Mouse (Mus musculus) brain, embryonic 14.5 days (tissue): Measurements from ENCODE around the gene Tead1. TPM values are rescaled to one million over a fixed set of nuclear protein-coding genes. Genes with fewer than 3 reads are reported as not detected.

Source experiments
- DNase-seq: peaks from one replicate; pipeline ENCODE4 v3.0.0-alpha.2; 2011; ENCODE audit warnings: low read depth
- CTCF ChIP-seq: fragments of 200-500 bp; IDR thresholded peaks from 2 replicates; pipeline ENCODE4 v1.5.1; 2012; ENCODE audit warnings: inconsistent platforms, mild to moderate bottlenecking, moderate library complexity, borderline replicate concordance; ENCODE audit not compliant: insufficient read depth, insufficient read length; ENCODE audit errors: extremely low read depth
- POLR2A ChIP-seq: fragments of 200-500 bp; IDR thresholded peaks from 2 replicates; pipeline ENCODE4 v1.6.1; 2012; ENCODE audit warnings: mild to moderate bottlenecking, inconsistent platforms, borderline replicate concordance; ENCODE audit not compliant: poor library complexity, insufficient read depth, insufficient read length, severe bottlenecking; ENCODE audit errors: extremely low read depth
- polyA plus RNA-seq: library from polyadenylated mRNA; depleted of rRNA; stranded (reverse); fragments of >200 nt; gene quantifications from 2 replicates; pipeline ENCODE4 v1.2.3, GENCODE M21; 2012

Tead1 gene
- polyA plus RNA-seq, 1 experiment = 27.2 TPM

DNA sequence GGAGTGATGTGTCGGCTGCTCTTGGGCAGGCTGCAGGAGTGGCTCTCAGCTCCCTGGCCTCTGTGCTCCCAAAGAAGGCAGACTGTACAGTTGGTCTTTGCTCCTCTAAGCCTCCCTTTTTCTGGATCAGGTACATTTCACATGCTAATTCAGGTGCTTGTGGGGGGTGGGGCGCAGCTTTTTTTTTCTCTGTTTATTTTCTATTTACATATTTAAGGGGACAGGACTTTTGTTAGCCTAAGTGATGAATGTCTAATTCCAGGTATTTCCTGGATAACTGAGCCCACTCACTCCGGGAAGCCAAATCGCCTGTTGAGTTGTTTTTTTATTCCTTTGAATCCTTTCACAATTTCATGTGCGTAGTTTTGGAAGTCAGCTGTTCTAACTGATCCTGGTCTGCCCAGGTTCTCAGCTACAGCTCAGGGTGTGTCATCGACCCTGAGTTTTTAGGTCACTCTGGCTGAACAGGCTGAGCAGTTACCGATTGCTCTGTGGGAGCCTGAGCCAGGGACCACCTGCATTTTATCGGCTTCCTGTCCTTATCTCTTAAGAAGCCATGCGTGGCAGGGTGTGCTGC lies 9.4 kb downstream of the Tead1 start:
- no peak for DNase-seq
- TF ChIP-seq CTCF (no peak), POLR2A (no peak)

DNA sequence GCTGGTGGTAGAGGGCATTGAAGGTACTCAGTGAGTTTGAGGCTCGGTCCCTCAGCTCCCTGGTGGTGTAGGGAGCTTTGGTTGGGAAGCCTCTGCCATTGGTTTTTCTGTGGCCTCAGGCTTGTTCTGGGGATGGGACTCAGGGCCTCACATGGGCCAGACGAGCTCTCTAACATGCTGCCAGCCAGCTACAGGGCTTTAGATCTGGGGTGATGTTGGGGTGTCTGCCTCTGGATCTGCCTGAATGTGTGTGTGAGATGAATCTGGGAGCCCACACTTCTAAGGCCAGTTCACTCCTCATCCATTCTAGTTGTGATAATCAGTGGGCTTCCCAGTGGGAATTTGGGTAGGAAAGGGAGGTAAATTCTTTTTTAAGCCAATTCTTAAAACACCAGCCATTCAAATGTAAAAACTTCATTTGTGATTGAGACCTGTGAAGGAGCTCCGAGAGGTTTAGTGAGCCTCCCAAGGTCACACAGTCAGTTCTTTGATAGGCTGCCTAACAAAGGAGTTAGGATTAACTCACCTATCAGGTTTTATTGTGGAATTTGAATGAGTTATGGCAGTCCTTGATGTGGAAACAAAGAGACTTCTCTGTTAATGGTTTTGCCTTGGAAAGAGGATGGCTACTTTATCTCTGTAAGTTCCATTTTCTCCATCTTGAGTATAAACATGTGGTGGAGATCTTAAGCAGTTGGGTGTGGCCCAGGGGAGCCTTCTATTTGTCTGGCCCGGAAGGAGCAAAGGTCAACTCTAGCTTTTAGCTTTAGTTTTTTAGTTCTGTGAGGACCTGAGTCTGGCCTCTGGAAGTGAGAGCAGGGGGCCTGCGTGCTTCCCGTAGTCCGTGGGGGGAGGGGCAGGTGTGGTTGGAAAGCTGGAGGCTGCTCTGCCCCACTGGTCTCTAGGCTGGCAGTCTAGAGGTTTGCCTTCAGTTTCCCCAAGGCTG lies 12.0 kb downstream of the Tead1 start:
- TF ChIP-seq POLR2A (no peak), CTCF (no peak)
- DNase-seq = no peak

DNA sequence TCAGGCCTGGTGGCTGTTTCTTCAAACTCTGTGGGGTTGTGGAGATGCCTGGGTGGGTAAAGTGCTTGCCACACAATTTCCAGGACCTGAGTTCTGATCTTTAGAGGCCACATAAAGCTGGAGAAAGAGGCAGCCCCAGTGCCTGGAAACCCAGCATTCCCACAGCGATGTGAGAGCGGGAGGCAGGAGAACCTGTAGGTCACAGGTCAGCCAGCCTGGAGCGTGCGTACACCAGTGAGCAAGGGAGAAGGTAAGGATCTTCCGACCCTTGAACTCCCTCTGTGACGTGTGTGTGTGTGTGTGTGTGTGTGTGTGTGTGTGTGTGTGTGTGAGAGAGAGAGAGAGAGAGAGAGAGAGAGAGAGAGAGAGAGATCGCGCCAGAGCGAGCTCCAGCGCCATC lies 14.4 kb downstream of the Tead1 start:
- DNase-seq = no peak
- TF ChIP-seq POLR2A (no peak), CTCF (no peak)

DNA sequence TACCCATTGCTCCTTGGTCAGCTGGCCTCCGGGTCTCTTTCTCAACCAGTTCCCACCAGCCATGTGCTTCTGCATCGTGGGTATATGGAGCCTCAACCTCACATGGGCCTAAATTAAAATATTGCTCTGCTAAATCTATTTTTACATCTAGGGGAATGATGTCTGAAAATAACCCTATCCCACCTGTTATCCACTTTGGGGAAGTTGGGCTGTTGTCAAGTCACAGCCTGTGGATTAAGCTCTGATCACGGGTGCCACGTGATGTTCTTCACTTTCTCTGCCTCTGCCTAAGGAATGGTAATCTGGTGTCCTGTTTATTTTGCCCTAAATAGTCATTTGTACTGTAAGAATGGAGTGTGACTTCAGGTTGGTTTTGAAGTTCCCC lies 17.7 kb downstream of the Tead1 start:
- DNase-seq = no peak
- no peak for TF ChIP-seq POLR2A
- TF ChIP-seq CTCF = no peak

DNA sequence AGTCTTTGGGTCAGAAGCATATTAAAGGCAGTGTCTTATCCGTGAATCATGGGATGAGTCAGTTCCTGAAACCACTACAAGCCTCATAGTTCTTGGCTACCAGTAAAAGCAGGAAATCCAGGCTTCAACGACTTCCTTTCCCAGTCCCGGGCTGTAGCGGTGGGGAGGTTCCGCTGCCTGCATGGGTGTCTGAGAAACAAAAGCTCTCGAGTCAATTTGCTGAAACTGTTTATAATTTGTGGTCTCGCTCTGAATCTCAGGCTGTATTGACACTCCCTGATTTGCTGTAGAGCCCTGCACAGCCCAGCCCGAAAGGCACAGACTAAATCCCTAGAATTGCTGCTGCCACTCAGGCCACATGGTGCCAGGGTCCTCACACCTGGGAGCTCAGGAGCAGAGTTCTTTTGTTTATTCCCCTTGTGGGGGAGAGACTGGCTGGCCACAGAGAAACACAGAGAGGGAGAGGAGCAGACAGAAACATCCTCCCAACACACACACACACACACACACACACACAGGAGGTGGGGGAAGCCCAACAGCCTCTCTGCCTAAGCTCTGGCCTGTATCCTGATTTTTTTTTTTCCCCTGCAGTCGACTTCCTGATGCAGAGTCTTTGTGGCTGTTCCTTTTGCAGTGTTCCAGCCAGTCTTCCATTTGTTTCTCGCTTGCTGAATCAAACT lies 18.2 kb downstream of the Tead1 start:
- TF ChIP-seq CTCF (no peak), POLR2A (no peak)
- peak; percentile 76 for DNase-seq

DNA sequence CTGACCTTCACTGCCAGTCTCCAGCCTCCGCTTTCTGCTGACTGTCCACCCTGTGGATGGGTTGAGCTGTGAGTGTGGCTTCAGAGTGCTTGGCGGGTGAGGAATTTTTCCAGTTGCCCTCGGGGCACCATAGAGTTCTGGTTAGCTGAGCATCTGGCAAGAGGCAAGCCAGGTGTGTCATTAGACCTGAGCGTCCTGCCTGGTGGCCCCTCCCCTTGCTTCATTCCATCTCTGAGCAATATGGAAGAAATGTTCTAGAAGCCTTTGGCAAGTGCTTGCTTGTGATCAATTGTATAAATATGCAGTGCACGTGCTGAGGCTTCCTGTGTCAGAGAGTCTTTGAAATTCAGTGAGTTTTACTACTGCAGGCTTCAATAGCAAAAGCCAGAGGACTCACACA lies 21.0 kb downstream of the Tead1 start:
- TF ChIP-seq POLR2A (no peak), CTCF (no peak)
- peak; percentile 54 for DNase-seq

DNA sequence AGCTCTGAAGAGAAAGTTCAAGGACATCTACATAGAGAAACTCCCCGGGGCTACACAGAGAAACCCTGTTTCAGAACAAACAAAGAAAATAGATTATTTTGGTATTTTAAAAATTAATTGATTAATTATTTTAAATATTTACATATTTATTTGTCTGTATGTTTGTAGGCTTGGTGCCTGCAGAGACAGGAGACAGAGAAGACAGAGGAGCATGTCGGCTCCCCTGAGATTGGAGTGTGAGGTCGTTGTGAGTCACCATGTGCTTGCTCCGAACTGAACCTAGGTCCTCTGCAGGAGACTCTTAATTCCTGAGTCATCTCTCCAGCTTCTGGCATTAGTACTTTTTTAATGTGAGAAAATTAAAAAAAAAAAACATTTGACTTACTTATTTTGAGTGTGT lies 24.2 kb downstream of the Tead1 start:
- no peak for DNase-seq
- TF ChIP-seq CTCF (no peak), POLR2A (no peak)

DNA sequence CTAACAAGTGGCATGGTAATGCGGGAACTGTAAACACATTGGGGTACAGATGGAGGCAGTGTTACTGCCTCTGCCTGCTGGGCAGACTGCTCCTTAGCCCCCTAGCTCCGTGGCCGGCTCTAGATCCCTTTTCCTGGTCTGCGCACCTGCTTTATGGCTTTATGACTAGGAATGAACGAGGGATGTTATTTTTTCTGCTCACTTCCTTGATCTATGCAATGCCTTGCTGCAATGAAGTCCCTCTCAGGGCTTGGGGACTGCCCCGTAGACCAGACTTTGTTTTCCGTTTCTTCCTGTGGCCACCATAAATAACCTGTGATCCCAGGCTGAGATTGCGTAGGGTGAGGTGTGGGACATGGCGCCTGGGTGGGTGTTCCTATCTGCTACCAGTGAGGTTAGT lies 26.8 kb downstream of the Tead1 start:
- no peak for TF ChIP-seq CTCF
- TF ChIP-seq POLR2A = no peak
- DNase-seq = no peak

DNA sequence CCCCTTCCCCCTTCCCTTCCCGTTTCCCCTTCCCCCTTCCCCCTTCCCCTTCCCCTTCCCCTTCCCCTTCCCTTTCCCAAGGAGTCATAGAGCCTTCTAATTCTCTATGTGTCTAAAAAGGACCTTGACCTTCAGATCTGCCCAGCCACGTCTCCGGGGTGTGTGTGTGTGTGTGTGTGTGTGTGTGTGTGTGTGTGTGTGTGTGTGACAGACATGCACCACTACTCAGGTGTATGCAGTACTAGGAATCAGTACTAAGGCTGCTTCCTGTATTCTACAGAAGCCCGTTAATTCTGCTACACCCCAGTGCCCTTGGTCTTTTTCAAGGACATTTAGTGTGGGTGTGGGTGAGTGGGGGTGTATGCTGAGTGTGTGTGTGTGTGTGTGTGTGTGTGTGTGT lies 27.6 kb downstream of the Tead1 start:
- TF ChIP-seq CTCF (no peak), POLR2A (no peak)
- no peak for DNase-seq

DNA sequence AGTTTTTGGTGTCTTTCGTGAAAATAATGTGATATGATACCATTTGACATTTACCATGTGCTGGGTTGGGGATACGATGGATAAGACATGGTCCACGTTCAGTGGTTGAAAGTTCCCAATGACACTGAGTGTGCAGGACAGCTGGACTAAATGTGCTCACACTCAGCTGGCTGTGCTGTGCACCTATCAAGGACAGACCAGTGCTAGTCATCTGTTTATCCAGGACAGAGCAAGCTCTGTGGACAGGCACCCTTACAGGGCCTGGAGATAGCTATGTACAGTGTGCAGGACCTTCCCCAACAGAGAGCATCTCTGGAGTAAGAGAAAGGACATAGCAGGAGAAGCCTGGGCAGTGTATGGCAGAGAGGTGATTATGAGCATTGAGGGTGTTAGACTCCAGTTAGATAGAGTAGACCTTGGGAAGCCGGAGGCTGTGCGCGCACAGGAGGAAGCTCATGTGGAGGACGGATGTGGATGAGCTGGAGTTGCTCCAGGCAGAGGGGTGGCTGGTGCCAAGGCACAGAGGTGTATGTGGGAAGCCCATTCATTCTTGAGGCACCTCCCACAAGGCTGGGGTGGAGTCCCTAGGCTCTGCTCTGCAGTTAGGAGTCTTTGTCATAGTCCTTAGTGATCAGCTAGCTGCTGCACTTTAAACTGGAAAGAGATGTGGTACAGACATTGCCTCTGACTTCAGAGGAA lies 31.4 kb downstream of the Tead1 start:
- no peak for TF ChIP-seq CTCF
- TF ChIP-seq POLR2A = no peak
- no peak for DNase-seq

DNA sequence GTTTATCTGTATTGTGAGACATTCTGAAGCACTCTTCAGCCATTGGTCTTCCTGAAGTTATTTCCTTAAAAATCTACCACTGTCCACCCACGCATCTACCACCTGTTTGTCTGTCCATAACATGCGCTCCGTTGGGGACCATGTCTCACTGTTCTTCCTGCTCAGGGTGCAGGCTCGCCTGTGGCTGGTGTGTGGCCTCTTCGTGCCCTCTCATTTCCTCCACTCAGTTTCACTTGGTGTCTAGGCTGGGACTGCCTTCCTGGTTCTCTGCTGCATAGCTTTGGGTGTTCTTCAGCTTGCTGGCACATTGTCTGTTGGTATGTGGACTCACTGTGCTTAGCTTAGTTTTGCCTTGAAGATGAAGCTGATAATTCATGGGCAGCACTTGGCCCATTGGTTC lies 32.9 kb downstream of the Tead1 start:
- no peak for DNase-seq
- TF ChIP-seq POLR2A = no peak
- TF ChIP-seq CTCF = no peak

DNA sequence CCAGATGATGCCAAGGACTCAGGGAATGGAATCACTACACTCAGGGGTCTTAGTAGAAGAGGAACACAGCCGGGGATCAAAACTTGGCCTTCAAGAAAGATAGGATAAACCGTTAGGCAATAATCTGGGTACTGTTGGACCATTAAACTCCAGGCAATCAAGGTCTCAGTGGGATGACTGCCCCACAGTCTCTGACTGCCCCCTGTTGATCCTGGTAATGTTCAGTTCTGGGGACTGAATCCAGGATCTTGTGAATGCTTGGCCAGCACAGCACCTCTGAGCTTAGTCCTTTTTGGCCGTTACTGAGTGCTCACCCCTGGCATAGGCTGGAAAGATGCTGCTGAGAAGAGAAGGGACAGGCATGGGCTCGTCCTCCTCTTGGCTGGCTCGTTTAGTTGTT lies 34.4 kb downstream of the Tead1 start:
- DNase-seq = no peak
- TF ChIP-seq POLR2A (no peak), CTCF (no peak)

DNA sequence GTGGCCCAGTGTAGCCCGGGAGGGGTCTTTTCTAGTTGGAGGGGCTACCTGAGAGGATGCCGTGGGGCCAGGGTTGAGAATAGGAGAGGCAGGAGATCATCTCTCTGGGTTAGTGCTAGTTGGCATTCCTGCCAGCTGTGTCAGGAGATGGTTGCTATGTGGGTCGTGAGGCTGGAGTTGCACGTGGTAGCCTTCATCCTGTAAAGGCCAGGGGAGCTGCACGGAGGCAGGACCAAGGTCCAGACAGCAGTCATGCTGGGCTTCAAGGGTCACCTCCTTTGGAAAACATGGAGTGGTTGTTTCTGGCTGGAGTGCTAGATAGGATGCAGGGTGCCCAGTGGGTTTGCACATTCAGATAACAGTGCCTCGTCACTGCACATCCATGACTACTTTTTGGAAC lies 35.7 kb downstream of the Tead1 start:
- no peak for TF ChIP-seq POLR2A
- no peak for TF ChIP-seq CTCF
- DNase-seq = no peak
